Mouse (Mus musculus) forebrain, postnatal 0 days (tissue): ENCODE data around the gene Crxos. TPM values are rescaled to one million over a fixed set of nuclear protein-coding genes. Genes with fewer than 3 reads are reported as not detected.

Source experiments
- ATAC-seq: fragments of 200-750 bp; cut with Nextera tagmentation; 2 replicates; pipeline ENCODE4 v1.8.0; 2017; ENCODE audit warnings: mild to moderate bottlenecking, moderate library complexity
- DNase-seq: peaks from one replicate; pipeline ENCODE4 v3.0.0-alpha.2; 2015
- H3K27ac ChIP-seq: fragments of 300-500 bp; sonication (generic); 2 replicates; pipeline ENCODE4 v1.5.1; 2014; ENCODE audit warnings: low read depth, mild to moderate bottlenecking, antibody characterized with exemption, low read length, moderate library complexity, mixed read lengths
- H3K27me3 ChIP-seq: fragments of 300-500 bp; sonication (generic); 2 replicates; pipeline ENCODE4 v1.6.1; 2014; ENCODE audit warnings: mild to moderate bottlenecking, low read length, mixed read lengths; ENCODE audit not compliant: insufficient read depth
- H3K36me3 ChIP-seq: fragments of 300-500 bp; sonication (generic); 2 replicates; pipeline ENCODE4 v1.6.1; 2014; ENCODE audit warnings: mild to moderate bottlenecking, moderate library complexity; ENCODE audit not compliant: insufficient read depth
- H3K4me1 ChIP-seq: fragments of 300-500 bp; sonication (generic); 2 replicates; pipeline ENCODE4 v1.6.1; 2014; ENCODE audit warnings: antibody characterized with exemption; ENCODE audit not compliant: insufficient read depth
- H3K4me2 ChIP-seq: fragments of 300-500 bp; sonication (generic); 2 replicates; pipeline ENCODE4 v1.6.1; 2014; ENCODE audit warnings: low read depth, mild to moderate bottlenecking, moderate library complexity
- H3K4me3 ChIP-seq: fragments of 300-500 bp; sonication (generic); 2 replicates; pipeline ENCODE4 v1.5.1; 2014; ENCODE audit warnings: low read depth, low read length, mixed read lengths
- H3K9ac ChIP-seq: fragments of 300-500 bp; sonication (generic); 2 replicates; pipeline ENCODE4 v1.6.1; 2014; ENCODE audit warnings: mild to moderate bottlenecking
- H3K9me3 ChIP-seq: fragments of 300-500 bp; sonication (generic); 2 replicates; pipeline ENCODE4 v1.6.1; 2016; ENCODE audit warnings: low read length
- CTCF ChIP-seq: sonication (generic); IDR thresholded peaks from 2 replicates; pipeline ENCODE4 v1.5.1; 2016; ENCODE audit warnings: antibody characterized with exemption, control low read depth, low read depth
- WGBS: fragments of 180-500 bp; shearing (Covaris S2); extraction: QIAGEN DNeasy Blood & Tissue Kit; methylation state at CpG from one replicate; pipeline ENCODE4 v1.1.7; 2014; 5-methylcytosine and 5-hydroxymethylcytosine counted together
- polyA plus RNA-seq: library from polyadenylated mRNA; unstranded; fragments of >200 nt; fragmentation: Nextera tagmentation; extraction: Ambion mirVana; gene quantifications from 2 replicates; pipeline ENCODE4 v1.2.1, GENCODE M21; 2015
- total RNA-seq: library from RNA; depleted of rRNA; stranded (reverse); fragments of >200 nt; gene quantifications from 2 replicates; pipeline ENCODE4 v1.2.3, GENCODE M21; 2014; rRNA removed

The Crxos gene
- total RNA-seq (not detected in 2 replicates), polyA plus RNA-seq (not detected in 2 replicates)

GRCm38 (mm10) chr7:15882317-15882716, at the start of gene Crxos:
Gene Crxos, plus strand, starts transcription at chr7:15882617.
- Histone ChIP-seq H3K4me2 (no peak within 1 kb of the TSS), H3K4me1 (no peaks in the 10 kb centered on the region), H3K27ac (no peak within 1 kb of the TSS), H3K27me3 (no peaks in the 10 kb centered on the region), H3K4me3 (no peak within 1 kb of the TSS), H3K9me3 (no peaks in the 10 kb centered on the region), H3K9ac (no peak within 1 kb of the TSS), H3K36me3 (no peaks in the 10 kb centered on the region)
- WGBS = 88% methylated on average over 2 of the region's 2 CpGs
- DNase-seq (no peak), ATAC-seq (no peak)
- no peak for TF ChIP-seq CTCF

- DNase-seq = no peak
- no peak within 1 kb of the TSS for H3K27ac ChIP-seq
Measured at GRCm38 (mm10) chr7:15839578-15839977, 42.8 kb upstream of the Crxos start, which contains the start of gene Obox6. Gene Obox6, minus strand, starts transcription at chr7:15839678.

GRCm38 (mm10) chr7:15859657-15860056, 22.8 kb upstream of the Crxos start:
- Histone ChIP-seq H3K27me3 (no peaks in the 10 kb centered on the region), H3K27ac (no peak overlapping the region), H3K4me2 (no peak overlapping the region), H3K9me3 (no peaks in the 10 kb centered on the region), H3K36me3 (no peaks in the 10 kb centered on the region), H3K9ac (no peak overlapping the region), H3K4me1 (no peaks in the 10 kb centered on the region), H3K4me3 (no peak overlapping the region)
- ATAC-seq (no peak), DNase-seq (peak; percentile 8)
- WGBS = 35% methylated on average over 2 of the region's 2 CpGs
- 0 out of 2 replicates have a peak, but pooled peaks have one; percentile 33 for TF ChIP-seq CTCF

More at GRCm38 (mm10) chr7:15839578-15839977, 42.8 kb upstream of the Crxos start, which contains the start of gene Obox6:
- 0 out of 2 replicates have a peak, but pooled peaks cover 3% of the 10 kb centered on the region for H3K9me3 ChIP-seq
- no peak within 1 kb of the TSS for H3K4me2 ChIP-seq
- ATAC-seq = no peak
- H3K36me3 ChIP-seq = no peaks in the 10 kb centered on the region
- TF ChIP-seq CTCF = no peak
- no peak within 1 kb of the TSS for H3K9ac ChIP-seq
- no peak within 1 kb of the TSS for H3K4me3 ChIP-seq
- no peaks in the 10 kb centered on the region for H3K4me1 ChIP-seq
- 89% methylated on average over 3 of the region's 3 CpGs for WGBS
- no peaks in the 10 kb centered on the region for H3K27me3 ChIP-seq

DNA sequence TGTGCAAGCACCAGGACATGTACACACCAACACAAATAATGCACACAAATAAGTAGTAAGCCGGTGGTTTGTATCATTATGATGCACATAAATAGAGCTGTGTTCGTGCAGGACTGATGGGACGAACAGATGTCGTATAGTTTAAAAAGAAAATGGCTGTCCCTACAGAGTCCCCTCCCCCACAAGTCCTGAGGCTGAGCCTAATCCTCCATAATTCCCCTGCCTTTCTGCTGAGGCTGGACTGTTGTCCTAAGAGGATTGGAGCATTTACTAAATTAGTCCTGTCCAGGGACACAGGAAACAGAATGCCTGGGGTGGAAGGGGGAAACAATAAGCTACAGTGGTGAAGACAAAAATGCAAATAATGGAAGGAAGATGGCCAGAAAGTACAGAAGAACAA, 18.3 kb upstream of the Crxos start:
- no peaks in the 10 kb centered on the region for H3K9me3 ChIP-seq
- no peaks in the 10 kb centered on the region for H3K27me3 ChIP-seq
- H3K4me2 ChIP-seq = no peak overlapping the region
- ATAC-seq = no peak
- H3K4me3 ChIP-seq = no peak overlapping the region
- no peak overlapping the region for H3K9ac ChIP-seq
- no peak for TF ChIP-seq CTCF
- WGBS = 56% methylated on average over 4 of the region's 4 CpGs
- no peaks in the 10 kb centered on the region for H3K4me1 ChIP-seq
- DNase-seq = no peak
- no peak overlapping the region for H3K27ac ChIP-seq
- H3K36me3 ChIP-seq = no peaks in the 10 kb centered on the region

GRCm38 (mm10) chr7:15879756-15880155, 2.7 kb upstream of the Crxos start, which contains the start of gene Crx:
Gene Crx, minus strand, starts transcription at chr7:15879968.
- Histone ChIP-seq H3K9me3 (no peaks in the 10 kb centered on the region), H3K27me3 (no peaks in the 10 kb centered on the region), H3K36me3 (no peaks in the 10 kb centered on the region), H3K4me1 (no peaks in the 10 kb centered on the region), H3K4me3 (no peak within 1 kb of the TSS), H3K9ac (no peak within 1 kb of the TSS), H3K4me2 (no peak within 1 kb of the TSS), H3K27ac (no peak within 1 kb of the TSS)
- no peak for ATAC-seq
- no peak for DNase-seq
- TF ChIP-seq CTCF = no peak
- WGBS = 30% methylated on average over 4 of the region's 4 CpGs

DNA sequence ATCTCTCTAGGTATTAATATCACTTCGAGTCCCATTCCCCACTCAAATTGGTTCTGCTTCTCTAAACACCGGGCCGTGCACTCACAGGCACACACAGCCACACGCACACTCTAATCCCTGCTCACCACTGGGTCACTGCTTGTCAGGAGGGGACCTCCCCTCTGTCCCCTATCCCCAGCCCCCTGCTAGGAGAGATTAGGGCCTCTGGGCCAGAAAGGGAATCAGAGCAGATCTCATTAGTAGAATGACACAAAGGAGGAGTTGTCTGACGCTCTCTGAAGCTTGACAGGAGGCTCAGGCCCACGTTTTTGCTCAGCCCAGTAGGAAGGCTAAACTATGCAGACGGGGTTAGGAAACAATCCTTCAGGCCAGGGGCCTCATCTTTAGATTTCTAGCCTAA, 1.0 kb upstream of the Crxos start:
- Histone ChIP-seq H3K4me2 (no peak overlapping the region), H3K27me3 (no peaks in the 10 kb centered on the region), H3K9ac (no peak overlapping the region), H3K27ac (no peak overlapping the region), H3K9me3 (no peaks in the 10 kb centered on the region), H3K36me3 (no peaks in the 10 kb centered on the region), H3K4me1 (no peaks in the 10 kb centered on the region), H3K4me3 (no peak overlapping the region)
- no peak for TF ChIP-seq CTCF
- no peak for DNase-seq
- WGBS = 4% methylated on average over 7 of the region's 7 CpGs
- no peak for ATAC-seq

- no peaks in the 10 kb centered on the region for H3K27me3 ChIP-seq
- H3K4me2 ChIP-seq = no peak overlapping the region
- H3K9ac ChIP-seq = no peak overlapping the region
- ATAC-seq (no peak), DNase-seq (no peak)
- no peak overlapping the region for H3K4me3 ChIP-seq
- WGBS = 46% methylated on average over 3 of the region's 3 CpGs
- TF ChIP-seq CTCF = no peak
- no peaks in the 10 kb centered on the region for H3K9me3 ChIP-seq
- H3K27ac ChIP-seq = no peak overlapping the region
- H3K4me1 ChIP-seq = no peaks in the 10 kb centered on the region
- H3K36me3 ChIP-seq = no peaks in the 10 kb centered on the region
Measured at GRCm38 (mm10) chr7:15881831-15882230, 586 bp upstream of the Crxos start.
